Mouse (Mus musculus) forebrain, postnatal 0 days (tissue): ENCODE data around the gene 9130023H24Rik. TPM values are rescaled to one million over a fixed set of nuclear protein-coding genes. Genes with fewer than 3 reads are reported as not detected.

Experiments
- ATAC-seq: fragments of 200-750 bp; cut with Nextera tagmentation; 2 replicates; pipeline ENCODE4 v1.8.0; 2017; ENCODE audit warnings: mild to moderate bottlenecking, moderate library complexity
- DNase-seq: peaks from one replicate; pipeline ENCODE4 v3.0.0-alpha.2; 2015
- H3K27ac ChIP-seq: fragments of 300-500 bp; sonication (generic); 2 replicates; pipeline ENCODE4 v1.5.1; 2014; ENCODE audit warnings: low read depth, mild to moderate bottlenecking, antibody characterized with exemption, low read length, moderate library complexity, mixed read lengths
- H3K27me3 ChIP-seq: fragments of 300-500 bp; sonication (generic); 2 replicates; pipeline ENCODE4 v1.6.1; 2014; ENCODE audit warnings: mild to moderate bottlenecking, low read length, mixed read lengths; ENCODE audit not compliant: insufficient read depth
- H3K36me3 ChIP-seq: fragments of 300-500 bp; sonication (generic); 2 replicates; pipeline ENCODE4 v1.6.1; 2014; ENCODE audit warnings: mild to moderate bottlenecking, moderate library complexity; ENCODE audit not compliant: insufficient read depth
- H3K4me1 ChIP-seq: fragments of 300-500 bp; sonication (generic); 2 replicates; pipeline ENCODE4 v1.6.1; 2014; ENCODE audit warnings: antibody characterized with exemption; ENCODE audit not compliant: insufficient read depth
- H3K4me2 ChIP-seq: fragments of 300-500 bp; sonication (generic); 2 replicates; pipeline ENCODE4 v1.6.1; 2014; ENCODE audit warnings: low read depth, mild to moderate bottlenecking, moderate library complexity
- H3K4me3 ChIP-seq: fragments of 300-500 bp; sonication (generic); 2 replicates; pipeline ENCODE4 v1.5.1; 2014; ENCODE audit warnings: low read depth, low read length, mixed read lengths
- H3K9ac ChIP-seq: fragments of 300-500 bp; sonication (generic); 2 replicates; pipeline ENCODE4 v1.6.1; 2014; ENCODE audit warnings: mild to moderate bottlenecking
- H3K9me3 ChIP-seq: fragments of 300-500 bp; sonication (generic); 2 replicates; pipeline ENCODE4 v1.6.1; 2016; ENCODE audit warnings: low read length
- CTCF ChIP-seq: sonication (generic); IDR thresholded peaks from 2 replicates; pipeline ENCODE4 v1.5.1; 2016; ENCODE audit warnings: antibody characterized with exemption, control low read depth, low read depth
- WGBS: fragments of 180-500 bp; shearing (Covaris S2); extraction: QIAGEN DNeasy Blood & Tissue Kit; methylation state at CpG from one replicate; pipeline ENCODE4 v1.1.7; 2014; 5-methylcytosine and 5-hydroxymethylcytosine counted together
- polyA plus RNA-seq: library from polyadenylated mRNA; unstranded; fragments of >200 nt; fragmentation: Nextera tagmentation; extraction: Ambion mirVana; gene quantifications from 2 replicates; pipeline ENCODE4 v1.2.1, GENCODE M21; 2015
- total RNA-seq: library from RNA; depleted of rRNA; stranded (reverse); fragments of >200 nt; gene quantifications from 2 replicates; pipeline ENCODE4 v1.2.3, GENCODE M21; 2014

The 9130023H24Rik gene
- total and polyA plus RNA-seq, 2 experiments from 2014 or later = 4.6 to 6.7 TPM

- peaks cover 34% of the 10 kb centered on the region for H3K36me3 ChIP-seq
- no peaks in the 10 kb centered on the region; the same call in 1 of the 2 replicates for H3K4me1 ChIP-seq
- ATAC-seq = no peak
- no peak overlapping the region for H3K9ac ChIP-seq
- no peak overlapping the region for H3K4me3 ChIP-seq
- H3K27ac ChIP-seq = no peak overlapping the region
- WGBS = 92% methylated on average over 27 of the region's 27 CpGs
- no peaks in the 10 kb centered on the region for H3K27me3 ChIP-seq
- no peak overlapping the region for H3K4me2 ChIP-seq
- no peak for TF ChIP-seq CTCF
- DNase-seq = no peak
- no peaks in the 10 kb centered on the region for H3K9me3 ChIP-seq
These were observed 2.4 kb upstream of the 9130023H24Rik start for GRCm38 (mm10) chr7:128240131-128240784.

DNA sequence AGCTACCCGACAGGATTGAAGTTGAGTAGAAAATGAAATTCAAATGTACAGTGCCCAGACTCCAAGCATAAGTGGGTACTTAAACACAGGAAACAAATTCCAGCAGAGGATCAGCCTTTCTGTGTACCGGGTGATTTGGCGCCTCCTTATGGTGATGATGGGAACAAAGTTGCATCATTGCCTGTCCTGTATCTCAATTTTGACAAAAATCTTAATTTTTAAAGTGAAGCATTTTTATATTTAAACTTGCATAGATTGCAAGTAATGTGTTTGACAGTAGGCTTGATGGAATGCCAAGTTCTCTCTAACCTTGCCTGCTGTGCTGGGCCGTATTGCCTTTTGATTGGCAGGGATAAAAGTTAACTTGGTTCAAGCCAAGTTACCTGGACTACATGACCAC is 1.2 kb upstream of the 9130023H24Rik start:
- peak; percentile 35 for DNase-seq
- Histone ChIP-seq H3K36me3 (peaks cover 23% of the 10 kb centered on the region), H3K4me2 (peak overlapping the region; percentile 77), H3K9me3 (no peaks in the 10 kb centered on the region), H3K9ac (no peak overlapping the region), H3K4me1 (no peaks in the 10 kb centered on the region; the same call in 1 of the 2 replicates), H3K27ac (no peak overlapping the region), H3K4me3 (peak overlapping the region; percentile 77; the same call in 1 of the 2 replicates), H3K27me3 (no peaks in the 10 kb centered on the region)
- WGBS = 23% methylated on average over 4 of the region's 4 CpGs
- peak; percentile 51 for TF ChIP-seq CTCF
- ATAC-seq = no peak

- no peak for ATAC-seq
- Histone ChIP-seq H3K4me2 (peak overlapping the region; percentile 77), H3K36me3 (peaks cover 16% of the 10 kb centered on the region), H3K27me3 (no peaks in the 10 kb centered on the region), H3K9ac (peak overlapping the region; percentile 79), H3K4me3 (peak overlapping the region; percentile 77), H3K4me1 (no peaks in the 10 kb centered on the region; the same call in 1 of the 2 replicates), H3K9me3 (no peaks in the 10 kb centered on the region), H3K27ac (peak overlapping the region; percentile 98)
- DNase-seq = no peak
- TF ChIP-seq CTCF = no peak
- 1% methylated on average over 25 of the region's 25 CpGs for WGBS
These were observed 271 bp downstream of the 9130023H24Rik start for GRCm38 (mm10) chr7:128237593-128237926.

GRCm38 (mm10) chr7:128236856-128237592 is 807 bp downstream of the 9130023H24Rik start, which contains the start of gene Armc5:
TSS of gene Armc5 (plus strand) at chr7:128237342.
- ATAC-seq = peak; percentile 16; the same call in 1 of the 2 replicates
- peak; percentile 83 for TF ChIP-seq CTCF
- WGBS = 26% methylated on average over 37 of the region's 37 CpGs
- Histone ChIP-seq H3K4me1 (no peaks in the 10 kb centered on the region; the same call in 1 of the 2 replicates), H3K27me3 (no peaks in the 10 kb centered on the region), H3K4me3 (peak within 1 kb of the TSS; percentile 77), H3K4me2 (peak within 1 kb of the TSS; percentile 77), H3K9me3 (no peaks in the 10 kb centered on the region), H3K27ac (peak within 1 kb of the TSS; percentile 98), H3K36me3 (peaks cover 15% of the 10 kb centered on the region), H3K9ac (peak within 1 kb of the TSS; percentile 79)
- DNase-seq = peak; percentile 84

GRCm38 (mm10) chr7:128236426-128236825 is 1.4 kb downstream of the 9130023H24Rik start:
- Histone ChIP-seq H3K9ac (no peak overlapping the region), H3K36me3 (peaks cover 15% of the 10 kb centered on the region), H3K27me3 (no peaks in the 10 kb centered on the region), H3K4me2 (no peak overlapping the region), H3K27ac (peak overlapping the region; percentile 98), H3K9me3 (no peaks in the 10 kb centered on the region), H3K4me3 (no peak overlapping the region), H3K4me1 (no peaks in the 10 kb centered on the region; the same call in 1 of the 2 replicates)
- 94% methylated on average over 13 of the region's 13 CpGs for WGBS
- ATAC-seq = no peak
- no peak for TF ChIP-seq CTCF
- DNase-seq = no peak

DNA sequence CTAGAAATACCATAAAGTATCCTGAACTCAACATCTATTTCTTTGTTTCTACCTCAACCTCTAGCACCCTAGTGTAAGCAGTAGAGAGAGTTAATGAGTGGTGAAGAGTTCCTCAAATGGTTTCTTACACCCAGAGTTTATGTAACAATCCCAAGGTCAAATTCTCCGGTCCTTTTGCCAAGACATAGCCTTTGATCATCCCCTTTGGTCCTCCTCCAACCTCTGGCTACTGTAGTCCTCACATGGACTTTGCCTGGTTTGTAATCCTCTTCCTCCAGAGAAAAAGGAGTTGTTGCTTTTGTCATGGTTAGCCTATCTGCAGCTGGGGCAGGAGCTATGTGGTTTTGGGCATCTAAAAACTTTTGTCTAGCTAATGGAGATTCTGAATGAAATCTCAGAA is 2.4 kb downstream of the 9130023H24Rik start:
- no peak for TF ChIP-seq CTCF
- Histone ChIP-seq H3K36me3 (peaks cover 6% of the 10 kb centered on the region), H3K9me3 (no peaks in the 10 kb centered on the region), H3K9ac (no peak overlapping the region), H3K4me2 (no peak overlapping the region), H3K4me1 (no peaks in the 10 kb centered on the region; the same call in 1 of the 2 replicates), H3K27me3 (no peaks in the 10 kb centered on the region), H3K4me3 (no peak overlapping the region), H3K27ac (no peak overlapping the region)
- ATAC-seq = no peak
- 97% methylated on average over 1 of the region's 1 CpGs for WGBS
- no peak for DNase-seq

- no peak overlapping the region for H3K27ac ChIP-seq
- H3K4me1 ChIP-seq = no peaks in the 10 kb centered on the region; the same call in 1 of the 2 replicates
- no peak for TF ChIP-seq CTCF
- H3K36me3 ChIP-seq = no peaks in the 10 kb centered on the region
- no peak overlapping the region for H3K4me3 ChIP-seq
- DNase-seq (no peak), ATAC-seq (no peak)
- H3K4me2 ChIP-seq = no peak overlapping the region
- no peaks in the 10 kb centered on the region for H3K27me3 ChIP-seq
- H3K9me3 ChIP-seq = no peaks in the 10 kb centered on the region
- H3K9ac ChIP-seq = no peak overlapping the region
- WGBS = 85% methylated on average over 2 of the region's 2 CpGs
These were observed 3.0 kb downstream of the 9130023H24Rik start for GRCm38 (mm10) chr7:128234796-128235195.
